Mouse (Mus musculus) regulatory T cell (primary cell): Measurements from ENCODE around the gene Slc25a27.

Experiments used
- in situ Hi-C: fragments of 300-600 bp; cut with MboI, MseI; formaldehyde crosslinking; loops from one replicate; pipeline ENCODE4 v1.15.1; 2025; ENCODE audit warnings: high pct_unique_total_duplicates

Gene Slc25a27

GRCm38 (mm10) chr17:43666576-43667289, at the start of gene Slc25a27:
Gene Slc25a27, minus strand, starts transcription at chr17:43667214.
- in situ Hi-C loops: no loop called here

- in situ Hi-C loops: no loop called here
Measured at GRCm38 (mm10) chr17:43716601-43717000, 49.6 kb upstream of the Slc25a27 start.

- in situ Hi-C loops: no loop called here
Measured at GRCm38 (mm10) chr17:43714191-43714590, 47.2 kb upstream of the Slc25a27 start.

- in situ Hi-C loops: no loop called here
Measured at GRCm38 (mm10) chr17:43711557-43712352, 44.7 kb upstream of the Slc25a27 start.

GRCm38 (mm10) chr17:43707254-43707653, 40.2 kb upstream of the Slc25a27 start:
- in situ Hi-C loops: no loop called here

- in situ Hi-C loops: no loop called here
Measured at GRCm38 (mm10) chr17:43706749-43707148, 39.7 kb upstream of the Slc25a27 start.

- in situ Hi-C loops: loop anchor here (5.0 kb wide), 1 partner anchor 423 kb away; no protein-coding TSS in a partner anchor
Measured at GRCm38 (mm10) chr17:43704216-43704930, 37.4 kb upstream of the Slc25a27 start.

GRCm38 (mm10) chr17:43701060-43701459, 34.0 kb upstream of the Slc25a27 start:
- in situ Hi-C loops: loop anchor here (5.0 kb wide), 1 partner anchor 426 kb away; no protein-coding TSS in a partner anchor

GRCm38 (mm10) chr17:43698997-43699649, 32.1 kb upstream of the Slc25a27 start:
- in situ Hi-C loops: loop anchor here (5.0 kb wide), 1 partner anchor 173 kb away; no protein-coding TSS in a partner anchor

GRCm38 (mm10) chr17:43689591-43689990, 22.6 kb upstream of the Slc25a27 start:
- in situ Hi-C loops: no loop called here

- in situ Hi-C loops: no loop called here
Measured at GRCm38 (mm10) chr17:43684638-43685037, 17.6 kb upstream of the Slc25a27 start.

- in situ Hi-C loops: no loop called here
Measured at GRCm38 (mm10) chr17:43684086-43684485, 17.1 kb upstream of the Slc25a27 start.

- in situ Hi-C loops: no loop called here
Measured at GRCm38 (mm10) chr17:43677317-43677716, 10.3 kb upstream of the Slc25a27 start.

- in situ Hi-C loops: no loop called here
Measured at GRCm38 (mm10) chr17:43676241-43676640, 9.2 kb upstream of the Slc25a27 start.

- in situ Hi-C loops: no loop called here
Measured at GRCm38 (mm10) chr17:43675228-43675627, 8.2 kb upstream of the Slc25a27 start.

GRCm38 (mm10) chr17:43671907-43672306, 4.9 kb upstream of the Slc25a27 start:
- in situ Hi-C loops: no loop called here

- in situ Hi-C loops: no loop called here
Measured at GRCm38 (mm10) chr17:43669145-43669695, 2.2 kb upstream of the Slc25a27 start.

GRCm38 (mm10) chr17:43667290-43667843, 353 bp upstream of the Slc25a27 start, which contains the start of gene Cyp39a1:
Gene Cyp39a1, plus strand, starts transcription at chr17:43667425.
- in situ Hi-C loops: no loop called here

GRCm38 (mm10) chr17:43651314-43652046, 15.5 kb downstream of the Slc25a27 start:
- in situ Hi-C loops: no loop called here
